In genomic region chr19:53452360-53452759, GRCm38 (mm10) we compare ENCODE assay signal across 18 mouse cellular contexts.
A peak's percentile ranks its signal among the peaks of the same experiment; 100 is the strongest.
DNase-seq lines count a peak whose midpoint lies in the region; ATAC-seq and TF ChIP-seq lines count a peak whose summit lies in the region.
"Had no signal": no experiment of that assay in that cellular context is flagged by ENCODE, and none has a peak within 500 bp of the region (broad histone marks: within the 10 kb centered on the region; RNA-seq: fewer than 3 reads in every experiment).

No protein-coding gene starts in this region.

- H3K27me3 ChIP-seq in heart, postnatal 0 days (ENCODE audit: control insufficient read depth, insufficient read depth, low read length): 0 out of 2 replicates have a peak, but pooled peaks cover 3% of the 10 kb centered on the region
- no peaks in the 10 kb centered on the region for H3K27me3 ChIP-seq in heart, adult 2 months (ENCODE audit: control insufficient read depth, insufficient read depth, low read length)
- no peaks in the 10 kb centered on the region for H3K27me3 ChIP-seq in kidney, embryonic 15.5 days
- H3K27me3 ChIP-seq: CH12.LX; midbrain, embryonic 15.5 days had no signal

- TF ChIP-seq CTCF in heart, postnatal 0 days (IDR thresholded peaks at IDR 0.05; ENCODE audit: low read depth): no peak
- no peak for TF ChIP-seq CTCF in heart, adult 2 months (IDR thresholded peaks at IDR 0.05)

- H3K4me1 ChIP-seq in heart, postnatal 0 days (ENCODE audit: control insufficient read depth, insufficient read depth): peaks cover 6% of the 10 kb centered on the region; the same call in 1 of the 2 replicates
- H3K4me1 ChIP-seq in heart, adult 2 months (ENCODE audit: control insufficient read depth, insufficient read depth, low read length): no peaks in the 10 kb centered on the region
- H3K4me1 ChIP-seq in kidney, embryonic 15.5 days: peaks cover 41% of the 10 kb centered on the region
- H3K4me1 ChIP-seq: megakaryocyte, embryonic 14.5 days had no signal

- no peaks in the 10 kb centered on the region for H3K9me3 ChIP-seq in heart, postnatal 0 days (replicated peaks; ENCODE audit: control insufficient read depth, low read length)
- no peaks in the 10 kb centered on the region for H3K9me3 ChIP-seq in kidney, embryonic 15.5 days (replicated peaks)
- H3K9me3 ChIP-seq: hindbrain, embryonic 10.5 days; megakaryocyte, embryonic 14.5 days; midbrain, embryonic 15.5 days had no signal

- TF ChIP-seq POLR2A in heart, adult 2 months (IDR thresholded peaks at IDR 0.05; ENCODE audit: insufficient read depth, low read depth, low read length): no peak

- no peaks in the 10 kb centered on the region for H3K36me3 ChIP-seq in heart, postnatal 0 days (replicated peaks; ENCODE audit: control insufficient read depth, insufficient read depth, low read length)
- H3K36me3 ChIP-seq in heart, adult 2 months (ENCODE audit: control insufficient read depth, insufficient read depth, low read length): no peaks in the 10 kb centered on the region
- no peaks in the 10 kb centered on the region for H3K36me3 ChIP-seq in kidney, embryonic 15.5 days
- H3K36me3 ChIP-seq: hindbrain, embryonic 10.5 days; midbrain, embryonic 15.5 days had no signal

- 44% methylated on average over 3 of the region's 3 CpGs for WGBS in heart, postnatal 0 days
- 26% methylated on average over 3 of the region's 3 CpGs for WGBS in heart, adult 2 months
- 18% methylated on average over 3 of the region's 3 CpGs for WGBS in kidney, embryonic 15.5 days

- ATAC-seq in cerebellum, adult (ENCODE audit: insufficient number of reproducible peaks, low FRiP score, low TSS enrichment): no peak
- ATAC-seq in heart, postnatal 0 days (ENCODE audit: insufficient read depth, low read depth): peak; percentile 47
- ATAC-seq in kidney, embryonic 15.5 days (replicated peaks; ENCODE audit: low FRiP score): no peak
- ATAC-seq: forebrain, embryonic 16.5 days; hindbrain, postnatal 0 days; midbrain, embryonic 15.5 days had no signal

- no peaks in the 10 kb centered on the region for H3K79me2 ChIP-seq in heart, adult 2 months (replicated peaks; ENCODE audit: control insufficient read depth, insufficient read depth, low read length)

- TF ChIP-seq EP300 in heart, postnatal 0 days (IDR thresholded peaks at IDR 0.05; ENCODE audit: low read depth): peak; percentile 57; the same call in 1 of the 2 replicates
- TF ChIP-seq EP300 in heart, adult 2 months (IDR thresholded peaks at IDR 0.05; ENCODE audit: insufficient read depth, low read depth, low read length): no peak

- H3K4me2 ChIP-seq in heart, postnatal 0 days (ENCODE audit: low read depth, low read length): no peak overlapping the region
- no peak overlapping the region for H3K4me2 ChIP-seq in kidney, embryonic 15.5 days
- H3K4me2 ChIP-seq: midbrain, embryonic 15.5 days had no signal

- peak; percentile 70 for DNase-seq in cerebellum, adult 9-10 months
- DNase-seq in heart, postnatal 0 days (ENCODE audit: low spot score): no peak
- DNase-seq in heart, adult 2 months: no peak
- DNase-seq in kidney, postnatal 36 days: peak; percentile 38 to 48
- DNase-seq in yolk sac, embryonic 10.5 days (ENCODE audit: low spot score): peak; percentile 68
- DNase-seq: adrenal gland, adult 2 months; gastrocnemius, postnatal 25 days; right cerebral cortex, postnatal 25 days; thymus, adult 18-20 months had no signal

- H3K9ac ChIP-seq in heart, postnatal 0 days (replicated peaks; ENCODE audit: low read depth, low read length): no peak overlapping the region
- H3K9ac ChIP-seq in heart, adult 2 months (ENCODE audit: low read depth, low read length): no peak overlapping the region
- no peak overlapping the region for H3K9ac ChIP-seq in kidney, embryonic 15.5 days
- H3K9ac ChIP-seq: liver, embryonic 14.5 days; midbrain, embryonic 15.5 days had no signal

- H3K4me3 ChIP-seq in heart, postnatal 0 days (ENCODE audit: low read depth, low read length): no peak overlapping the region
- H3K4me3 ChIP-seq in heart, adult 2 months: no peak overlapping the region
- H3K4me3 ChIP-seq in kidney, embryonic 15.5 days (replicated peaks): no peak overlapping the region
- H3K4me3 ChIP-seq: hindbrain, embryonic 10.5 days; megakaryocyte, embryonic 14.5 days; midbrain, embryonic 15.5 days had no signal

- no peak overlapping the region for H3K27ac ChIP-seq in heart, postnatal 0 days (ENCODE audit: low read depth)
- H3K27ac ChIP-seq in heart, adult 2 months: no peak overlapping the region
- H3K27ac ChIP-seq in kidney, embryonic 15.5 days: no peak overlapping the region
- H3K27ac ChIP-seq: hindbrain, embryonic 10.5 days; liver, embryonic 14.5 days; midbrain, embryonic 15.5 days had no signal

- intact Hi-C loops in heart, adult 2 months (cut with DNase I): no loop called here

Comparison
In these comparisons a context has a peak if more than half of its experiments do, and no peak if none do; other contexts are left out.
1. DNase-seq: peak in cerebellum, adult 9-10 months (single experiment), kidney, postnatal 36 days (2 of 2) and yolk sac, embryonic 10.5 days (single experiment); none in heart, postnatal 0 days (single experiment) and heart, adult 2 months (0 of 2).